Mouse (Mus musculus): ENCODE measurements around the gene Slc25a33.

- TF ChIP-seq POLR2A (IDR thresholded peaks at IDR 0.05; ENCODE audit: extremely low read depth, insufficient read depth, low read length) (no peak), CTCF (IDR thresholded peaks at IDR 0.05; ENCODE audit: extremely low read depth, insufficient read depth, low read length) (no peak)
These were observed 17.4 kb upstream of the Slc25a33 start for GRCm38 (mm10) chr4:149791470-149791869.
